Mouse (Mus musculus) brain, embryonic 14.5 days (tissue): ENCODE data around the gene 4921524J17Rik.

Experiments
- CTCF ChIP-seq: fragments of 200-500 bp; IDR thresholded peaks from 2 replicates; pipeline ENCODE4 v1.5.1; 2012; ENCODE audit warnings: inconsistent platforms, mild to moderate bottlenecking, moderate library complexity, borderline replicate concordance; ENCODE audit not compliant: insufficient read depth, insufficient read length; ENCODE audit errors: extremely low read depth
- POLR2A ChIP-seq: fragments of 200-500 bp; IDR thresholded peaks from 2 replicates; pipeline ENCODE4 v1.6.1; 2012; ENCODE audit warnings: mild to moderate bottlenecking, inconsistent platforms, borderline replicate concordance; ENCODE audit not compliant: poor library complexity, insufficient read depth, insufficient read length, severe bottlenecking; ENCODE audit errors: extremely low read depth

DNA sequence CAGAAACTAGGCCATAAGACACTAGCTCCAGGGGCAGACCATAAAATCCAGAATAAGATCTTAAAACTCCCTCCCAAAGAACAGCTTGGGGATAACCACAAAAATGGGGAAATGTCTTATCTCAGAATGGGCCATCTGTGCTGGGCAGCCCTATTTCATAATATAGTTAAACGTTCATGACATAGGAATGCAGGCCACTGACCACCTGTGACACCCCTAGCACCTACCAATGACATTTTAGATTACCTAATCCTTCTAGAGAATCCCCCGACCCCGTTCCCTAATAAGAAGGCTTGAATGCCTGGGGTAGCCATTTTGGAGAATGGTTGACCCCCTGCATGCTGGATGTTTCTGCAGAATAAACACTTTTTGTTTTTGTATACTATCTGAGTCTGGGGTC, 42.3 kb upstream of the 4921524J17Rik start:
- TF ChIP-seq CTCF, result no peak
- no peak for TF ChIP-seq POLR2A
